Mouse (Mus musculus) liver, adult (tissue): Measurements from ENCODE around the gene Tldc2.

Experiments used
- GATA4 ChIP-seq: IDR thresholded peaks from 2 replicates; pipeline ENCODE4 v1.6.1; 2014; ENCODE audit warnings: mild to moderate bottlenecking, low read length; ENCODE audit not compliant: insufficient replicate concordance

Tldc2 gene

GRCm38 (mm10) chr2:157086796-157087195 lies at the start of gene Tldc2:
Gene Tldc2 (plus strand): TSS chr2:157087055.
- TF ChIP-seq GATA4, result no peak

- no peak for TF ChIP-seq GATA4
Measured at GRCm38 (mm10) chr2:157037303-157037702, 49.6 kb upstream of the Tldc2 start.

- TF ChIP-seq GATA4, result no peak
Measured at GRCm38 (mm10) chr2:157039900-157040648, 46.8 kb upstream of the Tldc2 start.

- no peak for TF ChIP-seq GATA4
Measured at GRCm38 (mm10) chr2:157040649-157041046, 46.2 kb upstream of the Tldc2 start.

GRCm38 (mm10) chr2:157041421-157041820 lies 45.4 kb upstream of the Tldc2 start:
- TF ChIP-seq GATA4, result no peak; the same call in 1 of the 2 replicates

- no peak for TF ChIP-seq GATA4
Measured at GRCm38 (mm10) chr2:157043556-157043955, 43.3 kb upstream of the Tldc2 start.

GRCm38 (mm10) chr2:157043987-157044386 lies 42.9 kb upstream of the Tldc2 start:
- no peak for TF ChIP-seq GATA4

- no peak for TF ChIP-seq GATA4
Measured at GRCm38 (mm10) chr2:157045932-157046331, 40.9 kb upstream of the Tldc2 start.

GRCm38 (mm10) chr2:157046956-157047355 lies 39.9 kb upstream of the Tldc2 start:
- no peak for TF ChIP-seq GATA4

GRCm38 (mm10) chr2:157048395-157049181 lies 38.3 kb upstream of the Tldc2 start:
- TF ChIP-seq GATA4, result no peak

GRCm38 (mm10) chr2:157049831-157050243 lies 37.0 kb upstream of the Tldc2 start:
- TF ChIP-seq GATA4, result no peak

GRCm38 (mm10) chr2:157052448-157052847 lies 34.4 kb upstream of the Tldc2 start:
- TF ChIP-seq GATA4, result no peak

GRCm38 (mm10) chr2:157053124-157053523 lies 33.7 kb upstream of the Tldc2 start:
- TF ChIP-seq GATA4, result no peak

- TF ChIP-seq GATA4, result no peak
Measured at GRCm38 (mm10) chr2:157053787-157054186, 33.1 kb upstream of the Tldc2 start.

- TF ChIP-seq GATA4, result no peak
Measured at GRCm38 (mm10) chr2:157054297-157054696, 32.6 kb upstream of the Tldc2 start.

GRCm38 (mm10) chr2:157054816-157055215 lies 32.0 kb upstream of the Tldc2 start:
- TF ChIP-seq GATA4, result no peak

- TF ChIP-seq GATA4, result no peak
Measured at GRCm38 (mm10) chr2:157055721-157056120, 31.1 kb upstream of the Tldc2 start.

- no peak for TF ChIP-seq GATA4
Measured at GRCm38 (mm10) chr2:157057186-157057585, 29.7 kb upstream of the Tldc2 start.
